Mouse (Mus musculus): ENCODE measurements around the gene Tedc1. TPM values are rescaled to one million over a fixed set of nuclear protein-coding genes. Genes with fewer than 3 reads are reported as not detected.

The Tedc1 gene
- polyA plus RNA-seq, 1 experiment from 2014 or later: 6.8 TPM

DNA sequence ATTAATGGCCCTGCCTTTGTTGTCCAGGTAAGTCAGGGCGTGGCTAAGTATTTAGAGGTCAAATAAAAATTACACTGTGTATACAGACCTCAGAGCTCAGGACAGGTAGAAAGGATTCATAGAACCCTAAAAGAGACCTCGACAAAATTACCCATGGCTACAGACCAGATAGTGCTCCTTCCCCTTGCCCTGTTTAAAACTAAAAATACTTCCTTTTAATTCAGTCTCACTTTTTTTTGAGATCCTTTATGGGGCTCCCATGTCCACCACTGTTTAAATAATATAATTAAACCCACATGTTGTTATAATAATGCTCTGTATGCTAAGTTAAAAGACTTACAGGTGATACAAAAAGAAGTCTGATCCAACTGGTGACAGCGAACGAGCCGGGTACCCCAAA is 55.6 kb downstream of the Tedc1 start:
- no peak for ATAC-seq
- no peaks in the 10 kb centered on the region for H3K9me3 ChIP-seq (ENCODE audit: control insufficient read depth)
- H3K27ac ChIP-seq (ENCODE audit: low read depth, low read length): no peak overlapping the region
- WGBS: 75% methylated on average over 5 of the region's 5 CpGs
- H3K9ac ChIP-seq (ENCODE audit: low read depth, low read length): no peak overlapping the region
- no peaks in the 10 kb centered on the region for H3K27me3 ChIP-seq (replicated peaks; ENCODE audit: control insufficient read depth, insufficient read depth, low read length)
- TF ChIP-seq CTCF (IDR thresholded peaks at IDR 0.05; ENCODE audit: low read depth): no peak
- H3K4me1 ChIP-seq (replicated peaks; ENCODE audit: control insufficient read depth, insufficient read depth, low read length): no peaks in the 10 kb centered on the region
- no peaks in the 10 kb centered on the region for H3K36me3 ChIP-seq (ENCODE audit: control insufficient read depth, insufficient read depth)
- H3K4me3 ChIP-seq (ENCODE audit: low read depth, low read length): no peak overlapping the region
- H3K4me2 ChIP-seq (replicated peaks; ENCODE audit: low read depth): no peak overlapping the region

DNA sequence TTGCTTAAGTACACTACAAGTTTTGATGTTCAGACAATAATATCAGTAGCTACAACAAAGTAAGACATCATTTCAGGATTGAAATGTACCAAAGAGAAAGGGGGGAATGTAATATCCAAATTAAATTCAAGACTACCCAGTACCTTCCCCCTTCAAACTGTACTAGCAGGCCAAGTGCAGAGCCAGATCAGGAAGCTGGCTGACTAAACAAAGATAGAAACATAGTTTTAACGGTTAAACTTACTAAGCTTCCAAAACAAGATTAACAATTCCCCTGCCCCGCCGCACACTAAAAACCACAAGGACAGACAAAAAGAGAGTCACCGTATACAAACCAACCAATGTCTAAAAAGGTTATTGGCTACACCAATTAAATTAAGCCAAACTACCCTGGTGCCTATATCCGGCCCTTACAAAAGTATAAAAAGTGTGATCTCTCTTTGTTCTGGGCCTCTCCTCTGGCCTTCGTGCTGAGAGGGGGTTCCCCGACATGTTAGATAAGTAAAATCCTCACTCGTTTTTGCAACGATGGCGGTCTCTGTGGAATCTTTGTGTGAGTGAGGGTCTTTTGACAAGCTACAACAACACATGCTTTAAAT is 56.2 kb downstream of the Tedc1 start:
- WGBS: 90% methylated on average over 10 of the region's 10 CpGs
- TF ChIP-seq CTCF (IDR thresholded peaks at IDR 0.05; ENCODE audit: low read depth): no peak
- Histone ChIP-seq H3K27me3 (replicated peaks; ENCODE audit: control insufficient read depth, insufficient read depth, low read length) (0 out of 2 replicates have a peak, but pooled peaks cover 4% of the 10 kb centered on the region), H3K9me3 (ENCODE audit: control insufficient read depth) (no peaks in the 10 kb centered on the region), H3K27ac (ENCODE audit: low read depth, low read length) (no peak overlapping the region), H3K4me3 (ENCODE audit: low read depth, low read length) (no peak overlapping the region), H3K9ac (ENCODE audit: low read depth, low read length) (no peak overlapping the region), H3K36me3 (ENCODE audit: control insufficient read depth, insufficient read depth) (no peaks in the 10 kb centered on the region), H3K4me1 (replicated peaks; ENCODE audit: control insufficient read depth, insufficient read depth, low read length) (no peaks in the 10 kb centered on the region), H3K4me2 (replicated peaks; ENCODE audit: low read depth) (no peak overlapping the region)
- no peak for ATAC-seq

DNA sequence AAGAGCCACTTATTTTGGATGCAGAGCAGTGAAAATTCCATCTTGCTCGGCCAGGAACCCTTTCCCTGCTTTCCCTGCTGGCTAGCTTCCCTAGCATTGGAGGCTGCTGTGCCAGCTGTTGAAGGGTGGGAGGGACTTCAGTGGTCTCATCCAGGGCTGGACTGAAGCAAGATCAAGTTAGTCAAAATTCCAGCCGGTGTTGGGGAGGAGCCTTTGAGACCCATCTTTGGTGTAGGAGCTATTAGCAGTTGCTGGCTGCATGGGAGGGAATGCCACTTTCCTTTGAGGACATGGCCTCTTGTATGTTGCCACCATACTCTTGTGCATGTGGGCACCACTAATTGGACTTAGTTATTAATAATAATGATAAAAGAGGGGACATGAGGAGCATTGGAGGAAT is 57.0 kb downstream of the Tedc1 start:
- no peak overlapping the region for H3K4me2 ChIP-seq (replicated peaks; ENCODE audit: low read depth)
- no peak for ATAC-seq

DNA sequence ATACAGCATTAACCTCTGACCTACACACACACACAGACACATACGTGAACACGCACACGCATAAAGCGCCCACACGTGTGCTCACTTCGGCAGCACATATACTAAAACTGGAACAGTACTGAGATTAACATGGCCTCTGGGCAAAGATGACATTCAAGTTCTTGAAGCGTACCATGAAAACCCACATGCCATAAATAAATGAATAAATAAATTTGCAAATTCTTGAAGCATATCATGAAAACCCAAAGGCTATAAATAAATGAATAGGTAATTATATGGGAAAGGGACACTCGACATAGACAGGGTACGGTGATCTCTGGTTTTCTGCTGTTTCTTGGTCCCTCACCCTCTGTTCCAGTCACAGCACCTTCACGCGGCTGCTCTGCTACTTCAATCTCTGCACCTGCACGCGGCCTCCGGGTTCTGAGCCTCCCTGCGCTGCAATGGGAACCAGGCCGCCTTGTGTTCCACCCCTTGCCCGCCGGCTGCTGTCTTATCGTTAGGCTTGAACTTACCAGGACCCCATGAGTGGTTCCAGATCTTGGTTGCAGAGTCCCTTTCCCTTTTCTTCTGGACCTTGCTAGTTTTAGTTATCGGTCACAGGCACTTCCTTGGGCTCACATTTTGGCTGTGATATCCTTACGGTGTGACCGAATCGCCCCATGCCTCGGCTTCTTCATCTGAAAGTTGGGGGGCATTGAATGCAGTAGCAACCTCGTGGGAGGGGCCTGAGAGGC is 58.0 kb downstream of the Tedc1 start:
- Histone ChIP-seq H3K27ac (ENCODE audit: low read depth, low read length) (no peak overlapping the region), H3K4me1 (replicated peaks; ENCODE audit: control insufficient read depth, insufficient read depth, low read length) (no peaks in the 10 kb centered on the region), H3K36me3 (ENCODE audit: control insufficient read depth, insufficient read depth) (no peaks in the 10 kb centered on the region), H3K9ac (ENCODE audit: low read depth, low read length) (no peak overlapping the region), H3K27me3 (replicated peaks; ENCODE audit: control insufficient read depth, insufficient read depth, low read length) (0 out of 2 replicates have a peak, but pooled peaks cover 7% of the 10 kb centered on the region), H3K4me2 (replicated peaks; ENCODE audit: low read depth) (no peak overlapping the region), H3K9me3 (ENCODE audit: control insufficient read depth) (no peaks in the 10 kb centered on the region), H3K4me3 (ENCODE audit: low read depth, low read length) (no peak overlapping the region)
- WGBS: 84% methylated on average over 25 of the region's 25 CpGs
- TF ChIP-seq CTCF (IDR thresholded peaks at IDR 0.05; ENCODE audit: low read depth): no peak
- ATAC-seq: no peak

More for the DNA sequence above, 57.0 kb downstream of the Tedc1 start:
- 0 out of 2 replicates have a peak, but pooled peaks cover 7% of the 10 kb centered on the region for H3K27me3 ChIP-seq (replicated peaks; ENCODE audit: control insufficient read depth, insufficient read depth, low read length)
- H3K4me1 ChIP-seq (replicated peaks; ENCODE audit: control insufficient read depth, insufficient read depth, low read length): no peaks in the 10 kb centered on the region
- no peaks in the 10 kb centered on the region for H3K36me3 ChIP-seq (ENCODE audit: control insufficient read depth, insufficient read depth)
- WGBS: 63% methylated on average over 2 of the region's 2 CpGs
- H3K9ac ChIP-seq (ENCODE audit: low read depth, low read length): no peak overlapping the region
- no peak overlapping the region for H3K27ac ChIP-seq (ENCODE audit: low read depth, low read length)
- H3K9me3 ChIP-seq (ENCODE audit: control insufficient read depth): no peaks in the 10 kb centered on the region
- no peak overlapping the region for H3K4me3 ChIP-seq (ENCODE audit: low read depth, low read length)
- TF ChIP-seq CTCF (IDR thresholded peaks at IDR 0.05; ENCODE audit: low read depth): no peak

DNA sequence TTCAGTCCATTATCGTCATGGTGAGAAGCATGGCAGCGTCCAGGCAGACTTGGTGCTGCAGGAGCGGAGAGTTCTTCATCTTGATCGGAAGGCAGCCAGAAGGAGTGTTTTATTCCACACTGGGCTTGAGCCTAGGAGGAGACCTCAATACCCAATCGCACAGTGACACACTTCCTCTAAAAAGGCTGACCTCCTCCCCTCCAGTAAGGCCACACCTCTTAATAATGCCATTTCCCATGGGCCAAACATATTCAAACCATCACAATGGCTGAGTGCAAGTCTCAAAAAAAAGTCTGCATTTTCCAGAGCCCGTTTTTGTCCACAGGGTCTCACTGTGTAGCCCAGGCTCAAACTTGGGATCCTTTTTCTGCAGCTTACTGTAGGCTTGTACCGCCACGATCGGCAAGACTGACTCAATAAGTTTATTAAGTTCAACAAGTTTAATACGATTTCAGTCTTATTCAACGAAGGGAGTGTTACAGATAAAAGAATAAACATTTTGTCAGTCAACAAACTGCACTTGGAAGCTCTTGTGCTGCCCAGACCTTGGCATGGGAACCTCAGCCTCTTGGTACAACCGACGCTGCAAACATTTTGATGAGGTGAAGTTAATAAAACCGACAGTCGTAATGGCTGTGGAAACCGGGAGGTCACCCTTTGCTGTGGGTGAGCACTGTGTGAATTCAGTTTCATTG is 58.9 kb downstream of the Tedc1 start:
- Histone ChIP-seq H3K4me2 (replicated peaks; ENCODE audit: low read depth) (no peak overlapping the region), H3K9me3 (ENCODE audit: control insufficient read depth) (no peaks in the 10 kb centered on the region), H3K27ac (ENCODE audit: low read depth, low read length) (no peak overlapping the region), H3K4me3 (ENCODE audit: low read depth, low read length) (no peak overlapping the region), H3K4me1 (replicated peaks; ENCODE audit: control insufficient read depth, insufficient read depth, low read length) (no peaks in the 10 kb centered on the region), H3K36me3 (ENCODE audit: control insufficient read depth, insufficient read depth) (no peaks in the 10 kb centered on the region), H3K27me3 (replicated peaks; ENCODE audit: control insufficient read depth, insufficient read depth, low read length) (0 out of 2 replicates have a peak, but pooled peaks cover 7% of the 10 kb centered on the region), H3K9ac (ENCODE audit: low read depth, low read length) (no peak overlapping the region)
- no peak for TF ChIP-seq CTCF (IDR thresholded peaks at IDR 0.05; ENCODE audit: low read depth)
- 82% methylated on average over 16 of the region's 16 CpGs for WGBS
- ATAC-seq: no peak

Other genes starting within 250 kb of the Tedc1 start
- gene Jag2, start 226.6 kb upstream of the Tedc1 start, polyA plus RNA-seq (2015; fragmentation: Nextera tagmentation; extraction: Ambion mirVana): 1.4 and 1.6 TPM in 2 replicates
- gene Nudt14, start 214.3 kb upstream of the Tedc1 start, polyA plus RNA-seq (2015; fragmentation: Nextera tagmentation; extraction: Ambion mirVana): 90.6 and 92.1 TPM in 2 replicates
- gene Btbd6, start 179.9 kb upstream of the Tedc1 start, polyA plus RNA-seq (2015; fragmentation: Nextera tagmentation; extraction: Ambion mirVana): 13.1 and 13.3 TPM in 2 replicates
- 17.9 and 21.3 TPM in 2 replicates for gene Brf1, start 155.7 kb upstream of the Tedc1 start, polyA plus RNA-seq (2015; fragmentation: Nextera tagmentation; extraction: Ambion mirVana)
- gene Pacs2, start 141.9 kb upstream of the Tedc1 start, polyA plus RNA-seq (2015; fragmentation: Nextera tagmentation; extraction: Ambion mirVana): 5.1 and 5.2 TPM in 2 replicates
- not detected in 2 replicates for gene Tex22, start 81.9 kb upstream of the Tedc1 start, polyA plus RNA-seq (2015; fragmentation: Nextera tagmentation; extraction: Ambion mirVana)
- 4.9 and 5.6 TPM in 2 replicates for gene Mta1, start 58.1 kb upstream of the Tedc1 start, polyA plus RNA-seq (2015; fragmentation: Nextera tagmentation; extraction: Ambion mirVana)
- gene Crip2, start 16.2 kb upstream of the Tedc1 start, polyA plus RNA-seq (2015; fragmentation: Nextera tagmentation; extraction: Ambion mirVana): 90.4 and 96.8 TPM in 2 replicates
- 1,918 and 1,992 TPM in 2 replicates for gene Crip1, start 10.1 kb upstream of the Tedc1 start, polyA plus RNA-seq (2015; fragmentation: Nextera tagmentation; extraction: Ambion mirVana)
- 3.4 and 3.5 TPM in 2 replicates for gene Tmem121, start 29.5 kb downstream of the Tedc1 start, polyA plus RNA-seq (2015; fragmentation: Nextera tagmentation; extraction: Ambion mirVana)